Mouse (Mus musculus): ENCODE results near the gene Psme1.

GRCm38 (mm10) chr14:55575302-55575701 is 2.6 kb upstream of the Psme1 start, which contains the start of gene Fitm1:
- TF ChIP-seq CTCF (IDR thresholded peaks at IDR 0.05; ENCODE audit: control insufficient read depth, insufficient read depth, low read length), result no peak
- no peak for TF ChIP-seq POLR2A (IDR thresholded peaks at IDR 0.05; ENCODE audit: borderline replicate concordance, control insufficient read depth, low read depth, low read length)
